Mouse (Mus musculus) thymus, postnatal 4 days (tissue): ENCODE results near the gene Sfxn5.

Experiments
- DNase-seq: peaks from one replicate; pipeline ENCODE4 v3.0.0; 2021

The Sfxn5 gene

GRCm38 (mm10) chr6:85363906-85364260, 30.7 kb upstream of the Sfxn5 start:
- DNase-seq, result no peak

GRCm38 (mm10) chr6:85363231-85363905, 30.1 kb upstream of the Sfxn5 start:
- no peak for DNase-seq

- no peak for DNase-seq
Observed at GRCm38 (mm10) chr6:85362610-85363009, 29.4 kb upstream of the Sfxn5 start.

- DNase-seq, result no peak
Observed at GRCm38 (mm10) chr6:85360311-85360710, 27.1 kb upstream of the Sfxn5 start.

GRCm38 (mm10) chr6:85358877-85359276, 25.7 kb upstream of the Sfxn5 start:
- DNase-seq, result no peak

- no peak for DNase-seq
Observed at GRCm38 (mm10) chr6:85356682-85357465, 23.7 kb upstream of the Sfxn5 start.

GRCm38 (mm10) chr6:85355753-85356152, 22.5 kb upstream of the Sfxn5 start:
- DNase-seq, result no peak

- no peak for DNase-seq
Observed at GRCm38 (mm10) chr6:85354709-85355108, 21.5 kb upstream of the Sfxn5 start.

- DNase-seq, result no peak
Observed at GRCm38 (mm10) chr6:85353706-85354105, 20.5 kb upstream of the Sfxn5 start.

- DNase-seq, result no peak
Observed at GRCm38 (mm10) chr6:85350157-85350556, 16.9 kb upstream of the Sfxn5 start.

GRCm38 (mm10) chr6:85349246-85349645, 16.0 kb upstream of the Sfxn5 start:
- no peak for DNase-seq

GRCm38 (mm10) chr6:85348133-85348532, 14.9 kb upstream of the Sfxn5 start:
- no peak for DNase-seq

- DNase-seq, result peak; percentile 91
Observed at GRCm38 (mm10) chr6:85346028-85346634, 12.9 kb upstream of the Sfxn5 start.

GRCm38 (mm10) chr6:85344929-85345328, 11.7 kb upstream of the Sfxn5 start:
- no peak for DNase-seq

GRCm38 (mm10) chr6:85343027-85343426, 9.8 kb upstream of the Sfxn5 start:
- no peak for DNase-seq

- DNase-seq, result no peak
Observed at GRCm38 (mm10) chr6:85341814-85342501, 8.7 kb upstream of the Sfxn5 start.

GRCm38 (mm10) chr6:85340184-85340583, 7.0 kb upstream of the Sfxn5 start:
- no peak for DNase-seq

- peak; percentile 78 for DNase-seq
Observed at GRCm38 (mm10) chr6:85339273-85339901, 6.2 kb upstream of the Sfxn5 start.

- DNase-seq, result no peak
Observed at GRCm38 (mm10) chr6:85336944-85337343, 3.7 kb upstream of the Sfxn5 start.

GRCm38 (mm10) chr6:85335352-85335751, 2.1 kb upstream of the Sfxn5 start:
- no peak for DNase-seq

- no peak for DNase-seq
Observed at GRCm38 (mm10) chr6:85334851-85335250, 1.6 kb upstream of the Sfxn5 start.

GRCm38 (mm10) chr6:85334251-85334650, 1.0 kb upstream of the Sfxn5 start:
- DNase-seq, result no peak

GRCm38 (mm10) chr6:85333732-85334131, 510 bp upstream of the Sfxn5 start:
- DNase-seq, result no peak
